Mouse (Mus musculus) gastrocnemius, adult 8-10 months (tissue): ENCODE results near the gene Arhgap44. TPM values are rescaled to one million over a fixed set of nuclear protein-coding genes. Genes with fewer than 3 reads are reported as not detected.

Experiments used
- DNase-seq, 2 experiments: peaks; one replicate each; pipeline ENCODE4 v3.0.0; 2022; ENCODE audit warnings: low spot score in 2 of 2
- total RNA-seq, 4 experiments: library from RNA; stranded (reverse); gene quantifications; 2 replicates each; pipeline ENCODE4 v1.2.4; 2022

Gene Arhgap44
- total RNA-seq, 4 experiments from 2014 or later: 8.4 to 11.2 (median 10.9) TPM

GRCm38 (mm10) chr11:65088451-65089222 is 74.1 kb downstream of the Arhgap44 start:
- no peak for DNase-seq

- DNase-seq: no peak
Observed at GRCm38 (mm10) chr11:65080761-65081160, 82.0 kb downstream of the Arhgap44 start.

GRCm38 (mm10) chr11:65080274-65080673 is 82.5 kb downstream of the Arhgap44 start:
- DNase-seq: no peak

GRCm38 (mm10) chr11:65069609-65070008 is 93.2 kb downstream of the Arhgap44 start:
- DNase-seq: no peak

GRCm38 (mm10) chr11:65069051-65069450 is 93.7 kb downstream of the Arhgap44 start:
- no peak for DNase-seq

GRCm38 (mm10) chr11:65065201-65065600 is 97.6 kb downstream of the Arhgap44 start:
- no peak for DNase-seq

- no peak for DNase-seq
Observed at GRCm38 (mm10) chr11:65061437-65061836, 101.3 kb downstream of the Arhgap44 start.

GRCm38 (mm10) chr11:65059531-65059930 is 103.2 kb downstream of the Arhgap44 start:
- no peak for DNase-seq

GRCm38 (mm10) chr11:65058224-65058908 is 104.4 kb downstream of the Arhgap44 start:
- DNase-seq: no peak

GRCm38 (mm10) chr11:65055596-65055995 is 107.2 kb downstream of the Arhgap44 start:
- DNase-seq: no peak

- no peak for DNase-seq
Observed at GRCm38 (mm10) chr11:65054216-65054615, 108.5 kb downstream of the Arhgap44 start.

- no peak for DNase-seq
Observed at GRCm38 (mm10) chr11:65050819-65051218, 111.9 kb downstream of the Arhgap44 start.

GRCm38 (mm10) chr11:65049090-65049489 is 113.7 kb downstream of the Arhgap44 start:
- no peak for DNase-seq

- no peak for DNase-seq
Observed at GRCm38 (mm10) chr11:65040556-65040955, 122.2 kb downstream of the Arhgap44 start.

- no peak for DNase-seq
Observed at GRCm38 (mm10) chr11:65039517-65040095, 123.2 kb downstream of the Arhgap44 start.

- no peak for DNase-seq
Observed at GRCm38 (mm10) chr11:65038996-65039395, 123.8 kb downstream of the Arhgap44 start.

- no peak for DNase-seq
Observed at GRCm38 (mm10) chr11:65032221-65032620, 130.5 kb downstream of the Arhgap44 start.

- no peak for DNase-seq
Observed at GRCm38 (mm10) chr11:65030201-65030600, 132.6 kb downstream of the Arhgap44 start.

GRCm38 (mm10) chr11:65028049-65028448 is 134.7 kb downstream of the Arhgap44 start:
- no peak for DNase-seq

GRCm38 (mm10) chr11:65022771-65023170 is 140.0 kb downstream of the Arhgap44 start:
- DNase-seq: no peak

GRCm38 (mm10) chr11:65020744-65021143 is 142.0 kb downstream of the Arhgap44 start:
- no peak for DNase-seq

- no peak for DNase-seq
Observed at GRCm38 (mm10) chr11:65016754-65017153, 146.0 kb downstream of the Arhgap44 start.
